Mouse (Mus musculus) liver, postnatal 0 days (tissue): Measurements from ENCODE around the gene Srd5a2.

Experiments
- CTCF ChIP-seq: sonication (generic); IDR thresholded peaks from 2 replicates; pipeline ENCODE4 v1.5.1; 2016; ENCODE audit warnings: antibody characterized with exemption, low read depth
- EP300 ChIP-seq: IDR thresholded peaks from 2 replicates; pipeline ENCODE4 v1.6.1; 2016; ENCODE audit warnings: antibody characterized with exemption, low read depth, mild to moderate bottlenecking

DNA sequence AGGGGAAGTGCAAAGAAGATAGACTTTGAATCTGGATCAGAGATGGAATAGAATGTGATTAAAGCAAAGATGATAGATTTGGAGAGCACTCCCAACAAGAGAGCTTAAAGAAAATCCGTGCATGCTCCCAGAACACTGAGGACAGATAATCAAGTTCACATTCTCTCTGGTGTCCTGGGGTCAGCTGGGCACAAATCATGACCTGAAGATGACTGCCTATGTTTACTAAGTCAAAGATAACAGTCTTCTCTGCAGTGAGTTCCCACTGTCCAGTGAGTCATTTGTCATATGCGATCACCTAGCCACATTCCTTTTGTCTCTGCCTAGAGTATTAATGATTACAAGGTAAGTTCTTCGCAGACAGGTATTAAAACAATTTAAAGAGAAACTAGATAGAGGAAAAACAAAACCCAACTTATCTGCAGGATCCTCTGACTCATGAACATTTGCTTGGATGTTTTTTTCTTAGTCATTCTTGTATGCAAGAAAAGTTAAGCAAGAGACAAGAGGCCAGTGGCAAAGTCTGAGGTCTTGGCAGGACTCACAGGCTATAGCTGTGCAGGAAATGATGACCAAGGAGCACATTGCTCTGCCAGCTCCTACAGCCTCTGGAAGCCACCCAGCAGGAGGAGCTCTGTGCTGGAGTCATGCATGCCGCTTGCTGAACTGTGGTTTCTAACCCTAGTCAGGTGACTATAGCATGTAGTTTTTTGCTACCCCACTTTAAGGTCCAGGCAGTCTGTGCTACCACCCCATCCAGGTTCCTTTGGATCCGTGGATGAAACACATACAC lies 41.4 kb upstream of the Srd5a2 start:
- peak; percentile 18; the same call in 1 of the 2 replicates for TF ChIP-seq CTCF
- no peak for TF ChIP-seq EP300
